Comparison of ENCODE assay signal across 24 mouse cellular contexts in genomic region chr2:52068641-52069040, GRCm38 (mm10). TPM values are rescaled to one million over a fixed set of nuclear protein-coding genes. Genes with fewer than 3 reads are reported as not detected.
DNase-seq lines count a peak whose midpoint lies in the region; ATAC-seq and TF ChIP-seq lines count a peak whose summit lies in the region.
"Had no signal": no experiment of that assay in that cellular context is flagged by ENCODE, and none has a peak within 500 bp of the region (broad histone marks: within the 10 kb centered on the region; RNA-seq: fewer than 3 reads in every experiment).

No protein-coding gene starts in this region.

- no peaks in the 10 kb centered on the region for H3K9me3 ChIP-seq in hindbrain, postnatal 0 days (ENCODE audit: low read length)
- no peaks in the 10 kb centered on the region for H3K9me3 ChIP-seq in hindbrain, embryonic 11.5 days (ENCODE audit: control insufficient read depth, low read length)
- H3K9me3 ChIP-seq in midbrain, embryonic 11.5 days (ENCODE audit: control insufficient read depth, low read length) = no peaks in the 10 kb centered on the region
- H3K9me3 ChIP-seq in midbrain, embryonic 16.5 days (replicated peaks; ENCODE audit: control insufficient read depth, low read length, poor library complexity, severe bottlenecking) = no peaks in the 10 kb centered on the region
- H3K9me3 ChIP-seq: embryonic facial prominence, embryonic 10.5 days; embryonic facial prominence, embryonic 13.5 days; forebrain, embryonic 10.5 days; forebrain, embryonic 13.5 days; hindbrain, embryonic 13.5 days had no signal

- peak; percentile 9 for DNase-seq in hindbrain, postnatal 0 days (ENCODE audit: low spot score)
- no peak for DNase-seq in hindbrain, embryonic 11.5 days (ENCODE audit: low spot score)
- peak; percentile 53 for DNase-seq in midbrain, embryonic 11.5 days (ENCODE audit: low spot score, missing footprints)
- peak; percentile 27 for DNase-seq in NIH3T3 (ENCODE audit: low read depth)
- DNase-seq in testis, postnatal 10 days (ENCODE audit: low spot score) = no peak
- DNase-seq: adrenal gland, adult 2 months; adrenal gland, postnatal 14 days; cerebellum, adult 11 months; cerebellum, adult 2 months; embryo, embryonic 11 days; gastrocnemius, postnatal 10 days; gastrocnemius, postnatal 36 days had no signal

- TF ChIP-seq CTCF in hindbrain, postnatal 0 days (IDR thresholded peaks at IDR 0.05; ENCODE audit: low read depth) = no peak

- no peak overlapping the region for H3K27ac ChIP-seq in hindbrain, postnatal 0 days
- H3K27ac ChIP-seq in hindbrain, embryonic 11.5 days (ENCODE audit: low read depth, low read length) = no peak overlapping the region
- H3K27ac ChIP-seq in midbrain, embryonic 11.5 days (ENCODE audit: low read depth, low read length) = no peak overlapping the region
- H3K27ac ChIP-seq in midbrain, embryonic 16.5 days (ENCODE audit: low read length) = no peak overlapping the region
- H3K27ac ChIP-seq: embryonic facial prominence, embryonic 10.5 days; embryonic facial prominence, embryonic 13.5 days; forebrain, embryonic 10.5 days; forebrain, embryonic 13.5 days; hindbrain, embryonic 13.5 days had no signal

- WGBS in hindbrain, postnatal 0 days = 54% methylated on average over 1 of the region's 1 CpGs
- WGBS in hindbrain, embryonic 11.5 days = 59% methylated on average over 1 of the region's 1 CpGs
- 68% methylated on average over 1 of the region's 1 CpGs for WGBS in midbrain, embryonic 11.5 days
- WGBS in midbrain, embryonic 16.5 days = 61% methylated on average over 1 of the region's 1 CpGs

- no peaks in the 10 kb centered on the region for H3K27me3 ChIP-seq in hindbrain, postnatal 0 days (ENCODE audit: insufficient read depth, low read length)
- H3K27me3 ChIP-seq in hindbrain, embryonic 11.5 days (ENCODE audit: control insufficient read depth, insufficient read depth, low read length) = no peaks in the 10 kb centered on the region
- no peaks in the 10 kb centered on the region for H3K27me3 ChIP-seq in midbrain, embryonic 11.5 days (ENCODE audit: control insufficient read depth, insufficient read depth, low read length)
- no peaks in the 10 kb centered on the region for H3K27me3 ChIP-seq in midbrain, embryonic 16.5 days (ENCODE audit: control insufficient read depth, insufficient read depth, low read depth, low read length)
- H3K27me3 ChIP-seq: embryonic facial prominence, embryonic 13.5 days; forebrain, embryonic 13.5 days; hindbrain, embryonic 13.5 days had no signal

- H3K4me1 ChIP-seq in hindbrain, postnatal 0 days (ENCODE audit: insufficient read depth, low read length) = no peaks in the 10 kb centered on the region
- no peaks in the 10 kb centered on the region for H3K4me1 ChIP-seq in hindbrain, embryonic 11.5 days (replicated peaks; ENCODE audit: control insufficient read depth, insufficient read depth, low read length)
- peaks cover 4% of the 10 kb centered on the region; the same call in 1 of the 2 replicates for H3K4me1 ChIP-seq in midbrain, embryonic 11.5 days (ENCODE audit: control insufficient read depth, insufficient read depth, low read length)
- H3K4me1 ChIP-seq in midbrain, embryonic 16.5 days (ENCODE audit: control insufficient read depth, insufficient read depth, low read length) = peaks cover 8% of the 10 kb centered on the region; the same call in 1 of the 2 replicates

- no peak overlapping the region for H3K4me3 ChIP-seq in hindbrain, postnatal 0 days (ENCODE audit: low read length)
- no peak overlapping the region for H3K4me3 ChIP-seq in hindbrain, embryonic 11.5 days (ENCODE audit: low read depth, low read length)
- H3K4me3 ChIP-seq in midbrain, embryonic 11.5 days (ENCODE audit: low read depth, low read length) = no peak overlapping the region
- H3K4me3 ChIP-seq in midbrain, embryonic 16.5 days (ENCODE audit: low read depth, low read length) = no peak overlapping the region
- H3K4me3 ChIP-seq: embryonic facial prominence, embryonic 10.5 days; embryonic facial prominence, embryonic 13.5 days; forebrain, embryonic 10.5 days; forebrain, embryonic 13.5 days; hindbrain, embryonic 13.5 days had no signal

- no peak overlapping the region for H3K4me2 ChIP-seq in hindbrain, postnatal 0 days (ENCODE audit: low read depth, low read length)
- H3K4me2 ChIP-seq in hindbrain, embryonic 11.5 days (replicated peaks; ENCODE audit: low read depth, low read length) = no peak overlapping the region
- no peak overlapping the region for H3K4me2 ChIP-seq in midbrain, embryonic 11.5 days
- no peak overlapping the region for H3K4me2 ChIP-seq in midbrain, embryonic 16.5 days (ENCODE audit: low read length)
- H3K4me2 ChIP-seq: embryonic facial prominence, embryonic 13.5 days; forebrain, embryonic 13.5 days; heart, embryonic 11.5 days; hindbrain, embryonic 13.5 days had no signal

- H3K36me3 ChIP-seq in hindbrain, postnatal 0 days (ENCODE audit: insufficient read depth, low read length) = no peaks in the 10 kb centered on the region
- H3K36me3 ChIP-seq in hindbrain, embryonic 11.5 days (ENCODE audit: control insufficient read depth, insufficient read depth, low read length) = no peaks in the 10 kb centered on the region
- no peaks in the 10 kb centered on the region for H3K36me3 ChIP-seq in midbrain, embryonic 11.5 days (ENCODE audit: control insufficient read depth, insufficient read depth, low read length)
- H3K36me3 ChIP-seq in midbrain, embryonic 16.5 days (ENCODE audit: control insufficient read depth, insufficient read depth, low read length) = no peaks in the 10 kb centered on the region
- H3K36me3 ChIP-seq: embryonic facial prominence, embryonic 10.5 days; embryonic facial prominence, embryonic 13.5 days; forebrain, embryonic 10.5 days; hindbrain, embryonic 13.5 days had no signal

- no peak for ATAC-seq in hindbrain, postnatal 0 days
- no peak for ATAC-seq in hindbrain, embryonic 11.5 days (ENCODE audit: low FRiP score)
- ATAC-seq in midbrain, embryonic 11.5 days (ENCODE audit: low FRiP score) = no peak
- ATAC-seq in midbrain, embryonic 16.5 days = no peak
- ATAC-seq: forebrain, embryonic 13.5 days; forebrain, embryonic 16.5 days; hindbrain, embryonic 16.5 days; inflammation-experienced regulatory T-cells, adult 6 months; intestine, embryonic 16.5 days; Patski had no signal

- no peak overlapping the region for H3K9ac ChIP-seq in hindbrain, postnatal 0 days (replicated peaks; ENCODE audit: low read length)
- H3K9ac ChIP-seq in hindbrain, embryonic 11.5 days (ENCODE audit: low read depth, low read length) = no peak overlapping the region
- H3K9ac ChIP-seq in midbrain, embryonic 11.5 days (ENCODE audit: low read length) = no peak overlapping the region
- H3K9ac ChIP-seq in midbrain, embryonic 16.5 days (ENCODE audit: low read depth, low read length) = no peak overlapping the region
- H3K9ac ChIP-seq: embryonic facial prominence, embryonic 13.5 days; forebrain, embryonic 13.5 days; hindbrain, embryonic 13.5 days had no signal

RNA-seq across cellular contexts. Expression of gene Rif1, which starts 4.0 kb away (rescaled TPM):
- 17.5 and 26.9 TPM in 2 replicates for total RNA-seq in hindbrain, postnatal 0 days (2014; rRNA removed)
- 15.2 and 17.1 TPM in 2 replicates for polyA plus RNA-seq in hindbrain, postnatal 0 days (2015; fragmentation: Nextera tagmentation; extraction: Ambion mirVana)
- 46.7 and 47.7 TPM in 2 replicates for polyA plus RNA-seq in hindbrain, embryonic 11.5 days (2014; fragmentation: Nextera tagmentation; extraction: Ambion mirVana)
- 51.2 and 51.4 TPM in 2 replicates for polyA plus RNA-seq in midbrain, embryonic 11.5 days (2014; fragmentation: Nextera tagmentation; extraction: Ambion mirVana)
- polyA plus RNA-seq in midbrain, embryonic 16.5 days (2015; fragmentation: Nextera tagmentation; extraction: Ambion mirVana) = 18.2 and 19.3 TPM in 2 replicates

RNA-seq across cellular contexts. Expression of gene Tnfaip6, which starts 30.8 kb away (rescaled TPM):
- 3.0 and 3.2 TPM in 2 replicates for total RNA-seq in hindbrain, postnatal 0 days (2014; rRNA removed)
- polyA plus RNA-seq in hindbrain, postnatal 0 days (2015; fragmentation: Nextera tagmentation; extraction: Ambion mirVana) = 5.8 TPM in 2 replicates
- 30.1 and 31.2 TPM in 2 replicates for polyA plus RNA-seq in hindbrain, embryonic 11.5 days (2014; fragmentation: Nextera tagmentation; extraction: Ambion mirVana)
- 17.0 and 22.8 TPM in 2 replicates for polyA plus RNA-seq in midbrain, embryonic 11.5 days (2014; fragmentation: Nextera tagmentation; extraction: Ambion mirVana)
- 2.8 and 3.8 TPM in 2 replicates for polyA plus RNA-seq in midbrain, embryonic 16.5 days (2015; fragmentation: Nextera tagmentation; extraction: Ambion mirVana)
- polyA plus RNA-seq: adrenal gland, adult 2 months; Patski had no signal

Comparison
In these comparisons a context has a peak if more than half of its experiments do, and no peak if none do; other contexts are left out.
1. DNase-seq: peak in hindbrain, postnatal 0 days (single experiment), midbrain, embryonic 11.5 days (single experiment) and NIH3T3 (single experiment); none in hindbrain, embryonic 11.5 days (single experiment) and testis, postnatal 10 days (single experiment).